Mouse (Mus musculus): ENCODE measurements around the gene Pla2g7.

GRCm38 (mm10) chr17:43567593-43567991 is 306 bp upstream of the Pla2g7 start:
- TF ChIP-seq CTCF (IDR thresholded peaks at IDR 0.05; ENCODE audit: control insufficient read depth, insufficient read depth, insufficient replicate concordance, low read depth, low read length) (no peak), POLR2A (IDR thresholded peaks at IDR 0.05; ENCODE audit: control insufficient read depth, low read depth, low read length) (no peak)
